Mouse (Mus musculus) CH12.LX (cell line): ENCODE data around the gene Mgat2.

ENCODE experiments used
- ELF1 ChIP-seq: IDR thresholded peaks from 2 replicates; pipeline ENCODE4 v1.6.1; 2014; ENCODE audit warnings: low read depth, mild to moderate bottlenecking, inconsistent platforms, low read length, improper control_type of control experiment
- NELFE ChIP-seq: IDR thresholded peaks from 2 replicates; pipeline ENCODE4 v1.6.1; 2011; ENCODE audit warnings: low read depth, low read length, improper control_type of control experiment
- SMC3 ChIP-seq: IDR thresholded peaks from 2 replicates; pipeline ENCODE4 v1.6.1; 2011; ENCODE audit warnings: low read depth, low read length, improper control_type of control experiment
- ZKSCAN1 ChIP-seq: IDR thresholded peaks from 2 replicates; pipeline ENCODE4 v1.6.1; 2012; ENCODE audit warnings: low read depth, inconsistent platforms, low read length, improper control_type of control experiment, borderline replicate concordance

DNA sequence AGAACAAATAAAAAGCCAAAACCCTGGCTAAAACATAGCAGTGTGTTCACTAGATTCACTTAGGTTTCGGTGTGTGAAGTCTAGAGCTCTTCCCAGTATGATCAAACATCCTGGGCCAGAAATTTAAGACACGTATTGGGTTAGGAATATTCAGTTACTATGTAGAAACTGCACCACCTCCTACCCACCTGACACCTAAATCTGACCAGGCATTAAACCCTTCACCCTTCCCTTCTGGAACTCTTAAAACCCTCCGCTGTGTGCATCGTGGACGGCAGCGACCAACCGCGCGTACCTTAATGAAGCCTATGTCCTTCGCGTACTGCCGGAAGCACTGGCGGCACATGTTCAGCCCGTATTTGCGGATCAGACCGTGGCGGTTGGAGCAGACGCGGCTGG lies 25.6 kb upstream of the Mgat2 start:
- TF ChIP-seq ELF1: no peak
- no peak for TF ChIP-seq SMC3
- no peak for TF ChIP-seq ZKSCAN1
- TF ChIP-seq NELFE: no peak
